Mouse (Mus musculus) bone marrow, adult 2 months (tissue): Measurements from ENCODE around the gene Sgms1. TPM values are rescaled to one million over a fixed set of nuclear protein-coding genes. Genes with fewer than 3 reads are reported as not detected.

ENCODE experiments used
- H3K27ac ChIP-seq: fragments of 200-500 bp; 2 replicates; pipeline ENCODE4 v1.5.1; 2012; ENCODE audit warnings: low read depth, mild to moderate bottlenecking, control low read depth, inconsistent platforms, low read length; ENCODE audit not compliant: control insufficient read depth, poor library complexity, insufficient read depth
- H3K4me1 ChIP-seq: fragments of 200-500 bp; 2 replicates; pipeline ENCODE4 v1.6.1; 2011; ENCODE audit warnings: low read length; ENCODE audit not compliant: control insufficient read depth, insufficient read depth
- H3K4me3 ChIP-seq: fragments of 200-500 bp; replicated peaks from 2 replicates; pipeline ENCODE3; 2011; ENCODE audit warnings: mild to moderate bottlenecking, low read depth, low read length, control low read depth; ENCODE audit not compliant: control insufficient read depth
- CTCF ChIP-seq: fragments of 200-500 bp; IDR thresholded peaks from 2 replicates; pipeline ENCODE4 v1.5.1; 2011; ENCODE audit warnings: low read length, control low read depth; ENCODE audit not compliant: control insufficient read depth, insufficient read depth
- POLR2A ChIP-seq: fragments of 200-500 bp; IDR thresholded peaks from 2 replicates; pipeline ENCODE4 v1.6.1; 2011; ENCODE audit warnings: low read depth, mild to moderate bottlenecking, control low read depth, low read length, borderline replicate concordance; ENCODE audit not compliant: control insufficient read depth
- WGBS: fragments of 180-500 bp; shearing (Covaris S2); methylation state at CpG from one replicate; pipeline ENCODE4 v1.1.7; 2018; 5-methylcytosine and 5-hydroxymethylcytosine counted together
- polyA plus RNA-seq: library from polyadenylated mRNA; stranded (reverse); fragments of >200 nt; gene quantifications from 2 replicates; pipeline ENCODE4 v1.2.4, GENCODE M21; 2011; ENCODE audit warnings: low replicate concordance; ENCODE audit not compliant: missing spikeins, insufficient read depth, insufficient read length

The Sgms1 gene
- polyA plus RNA-seq, 1 experiment = 19.7 TPM

GRCm38 (mm10) chr19:32356166-32356565, 33.3 kb downstream of the Sgms1 start:
- WGBS = 77% methylated on average over 4 of the region's 4 CpGs
- H3K4me3 ChIP-seq = no peak overlapping the region
- no peak overlapping the region for H3K27ac ChIP-seq
- no peaks in the 10 kb centered on the region for H3K4me1 ChIP-seq
- TF ChIP-seq POLR2A = no peak

GRCm38 (mm10) chr19:32353447-32353846, 36.1 kb downstream of the Sgms1 start:
- 90% methylated on average over 9 of the region's 9 CpGs for WGBS
- Histone ChIP-seq H3K27ac (no peak overlapping the region), H3K4me1 (no peaks in the 10 kb centered on the region), H3K4me3 (no peak overlapping the region)
- TF ChIP-seq CTCF (no peak), POLR2A (no peak)

- Histone ChIP-seq H3K4me1 (no peaks in the 10 kb centered on the region), H3K4me3 (no peak overlapping the region), H3K27ac (no peak overlapping the region)
- TF ChIP-seq POLR2A (no peak), CTCF (no peak)
- WGBS = 71% methylated on average over 7 of the region's 7 CpGs
These were observed 40.4 kb downstream of the Sgms1 start for GRCm38 (mm10) chr19:32348955-32349654.

- Histone ChIP-seq H3K4me3 (no peak overlapping the region), H3K4me1 (no peaks in the 10 kb centered on the region), H3K27ac (no peak overlapping the region)
- WGBS = 83% methylated on average over 5 of the region's 5 CpGs
- no peak for TF ChIP-seq POLR2A
- TF ChIP-seq CTCF = no peak
These were observed 42.0 kb downstream of the Sgms1 start for GRCm38 (mm10) chr19:32347491-32347890.

GRCm38 (mm10) chr19:32346624-32347341, 42.7 kb downstream of the Sgms1 start:
- 84% methylated on average over 9 of the region's 9 CpGs for WGBS
- H3K4me1 ChIP-seq = no peaks in the 10 kb centered on the region
- no peak overlapping the region for H3K4me3 ChIP-seq
- TF ChIP-seq CTCF = no peak
- H3K27ac ChIP-seq = no peak overlapping the region

- no peak overlapping the region for H3K27ac ChIP-seq
- TF ChIP-seq CTCF (no peak), POLR2A (no peak)
- H3K4me3 ChIP-seq = no peak overlapping the region
- WGBS = 87% methylated on average over 3 of the region's 3 CpGs
- no peaks in the 10 kb centered on the region for H3K4me1 ChIP-seq
These were observed 43.3 kb downstream of the Sgms1 start for GRCm38 (mm10) chr19:32346176-32346575.

- Histone ChIP-seq H3K4me3 (no peak overlapping the region), H3K27ac (no peak overlapping the region), H3K4me1 (no peaks in the 10 kb centered on the region)
- TF ChIP-seq POLR2A (no peak), CTCF (no peak)
- 76% methylated on average over 6 of the region's 6 CpGs for WGBS
These were observed 44.3 kb downstream of the Sgms1 start for GRCm38 (mm10) chr19:32345181-32345745.

GRCm38 (mm10) chr19:32344738-32345121, 44.8 kb downstream of the Sgms1 start:
- WGBS = 66% methylated on average over 4 of the region's 4 CpGs
- Histone ChIP-seq H3K4me3 (no peak overlapping the region), H3K27ac (no peak overlapping the region), H3K4me1 (no peaks in the 10 kb centered on the region)
- TF ChIP-seq CTCF (no peak), POLR2A (no peak)
